Mouse (Mus musculus) myocyte (in vitro differentiated cells): ENCODE results near the gene Gfra1. TPM values are rescaled to one million over a fixed set of nuclear protein-coding genes. Genes with fewer than 3 reads are reported as not detected.

Experiments used
- H3K27me3 ChIP-seq: one replicate; pipeline ENCODE4 v1.6.1; 2011; ENCODE audit not compliant: control insufficient read depth, insufficient read depth, insufficient read length
- H3K36me3 ChIP-seq: one replicate; pipeline ENCODE4 v1.6.1; 2011; ENCODE audit not compliant: control insufficient read depth, insufficient read depth
- H3K4me2 ChIP-seq: one replicate; pipeline ENCODE4 v1.6.1; 2011; ENCODE audit warnings: low read depth, control low read depth
- H3K4me3 ChIP-seq: one replicate; pipeline ENCODE4 v1.5.1; 2011; ENCODE audit warnings: mild to moderate bottlenecking, control low read depth, moderate library complexity
- H3K79me2 ChIP-seq: one replicate; pipeline ENCODE4 v1.6.1; 2011; ENCODE audit not compliant: control insufficient read depth, insufficient read depth
- H3ac ChIP-seq: one replicate; pipeline ENCODE4 v1.6.1; 2011; ENCODE audit not compliant: control insufficient read depth, insufficient read length
- CEBPB ChIP-seq: IDR thresholded peaks from 2 replicates; pipeline ENCODE4 v1.6.1; 2011; ENCODE audit warnings: mild to moderate bottlenecking, moderate library complexity; ENCODE audit not compliant: poor library complexity, insufficient read depth, severe bottlenecking
- E2F4 ChIP-seq: IDR thresholded peaks from one replicate; pipeline ENCODE4 v1.6.1; 2011; ENCODE audit warnings: mild to moderate bottlenecking, control low read depth, moderate library complexity; ENCODE audit not compliant: insufficient read depth
- MAX ChIP-seq: IDR thresholded peaks from one replicate; pipeline ENCODE4 v1.6.1; 2011; ENCODE audit warnings: low read depth, mild to moderate bottlenecking, control low read depth
- MYOD1 ChIP-seq, 3 experiments: IDR thresholded peaks; one replicate each; pipeline ENCODE4 v1.6.1; 2011; ENCODE audit warnings: control low read depth in 2 of 3, low read depth in 2 of 3, mild to moderate bottlenecking in 2 of 3, moderate library complexity in 1 of 3; ENCODE audit not compliant: insufficient read length in 2 of 3, control insufficient read depth in 1 of 3
- MYOG ChIP-seq, 3 experiments: IDR thresholded peaks; one replicate each; pipeline ENCODE4 v1.6.1; 2011; ENCODE audit warnings: control low read depth in 2 of 3, low read depth in 2 of 3, mild to moderate bottlenecking in 2 of 3; ENCODE audit not compliant: insufficient read length in 2 of 3, control insufficient read depth in 1 of 3, insufficient read depth in 1 of 3
- POLR2A ChIP-seq: IDR thresholded peaks from one replicate; pipeline ENCODE4 v1.6.1; 2011; ENCODE audit warnings: low read depth, mild to moderate bottlenecking, control low read depth, moderate library complexity; ENCODE audit not compliant: insufficient read length
- POLR2AphosphoS2 ChIP-seq: IDR thresholded peaks from one replicate; pipeline ENCODE4 v1.6.1; 2011; ENCODE audit warnings: low read depth, control low read depth; ENCODE audit not compliant: insufficient read length
- REST ChIP-seq: IDR thresholded peaks from one replicate; pipeline ENCODE4 v1.6.1; 2011; ENCODE audit warnings: mild to moderate bottlenecking, control low read depth, moderate library complexity; ENCODE audit not compliant: insufficient read depth, insufficient read length
- SRF ChIP-seq: IDR thresholded peaks from one replicate; pipeline ENCODE4 v1.6.1; 2011; ENCODE audit warnings: low read depth; ENCODE audit not compliant: control insufficient read depth, insufficient read length
- TCF12 ChIP-seq: IDR thresholded peaks from one replicate; pipeline ENCODE4 v1.6.1; 2011; ENCODE audit warnings: mild to moderate bottlenecking, control low read depth; ENCODE audit not compliant: poor library complexity, insufficient read depth, severe bottlenecking
- TCF3 ChIP-seq: IDR thresholded peaks from one replicate; pipeline ENCODE4 v1.6.1; 2011; ENCODE audit warnings: low read depth, control low read depth; ENCODE audit not compliant: insufficient read length
- USF1 ChIP-seq: IDR thresholded peaks from one replicate; pipeline ENCODE4 v1.6.1; 2011; ENCODE audit warnings: low read depth, mild to moderate bottlenecking, control low read depth, moderate library complexity
- polyA plus RNA-seq: library from polyadenylated mRNA; unstranded; fragments of >200 nt; fragmentation: generic; extraction: Trizol; gene quantifications from one replicate; pipeline ENCODE4 v1.2.1, GENCODE M21; 2012; ENCODE audit warnings: missing spikeins

Gfra1 gene
- polyA plus RNA-seq, 1 experiment, result 4.6 TPM

- Histone ChIP-seq H3K4me3 (no peak overlapping the region), H3K79me2 (no peaks in the 10 kb centered on the region), H3K27me3 (no peaks in the 10 kb centered on the region), H3K36me3 (no peaks in the 10 kb centered on the region), H3ac (no peak overlapping the region), H3K4me2 (no peak overlapping the region)
- no peak for TF ChIP-seq MYOD1 (IDR thresholded peaks at IDR 0.05; ENCODE audit: control insufficient read depth in 1 of 3, insufficient read length in 2 of 3, low read depth in 2 of 3)
- no peak for TF ChIP-seq USF1
- no peak for TF ChIP-seq E2F4
- TF ChIP-seq CEBPB, result no peak
- no peak for TF ChIP-seq REST
- TF ChIP-seq POLR2A, result no peak
- TF ChIP-seq POLR2AphosphoS2, result no peak
- no peak for TF ChIP-seq MAX
- TF ChIP-seq TCF3, result no peak
- TF ChIP-seq SRF, result no peak
- TF ChIP-seq MYOG (IDR thresholded peaks at IDR 0.05; ENCODE audit: control insufficient read depth in 1 of 3, insufficient read depth in 1 of 3, insufficient read length in 2 of 3, low read depth in 2 of 3), result no peak
- TF ChIP-seq TCF12, result no peak
Observed at GRCm38 (mm10) chr19:58297926-58298325, 157.8 kb downstream of the Gfra1 start.

GRCm38 (mm10) chr19:58296842-58297190 is 158.9 kb downstream of the Gfra1 start:
- Histone ChIP-seq H3K4me2 (peak overlapping the region; percentile 43), H3K4me3 (no peak overlapping the region), H3K36me3 (no peaks in the 10 kb centered on the region), H3ac (no peak overlapping the region), H3K27me3 (no peaks in the 10 kb centered on the region), H3K79me2 (no peaks in the 10 kb centered on the region)
- TF ChIP-seq MYOD1 (IDR thresholded peaks at IDR 0.05; ENCODE audit: control insufficient read depth in 1 of 3, insufficient read length in 2 of 3, low read depth in 2 of 3) (no peak), MAX (no peak), USF1 (no peak), POLR2AphosphoS2 (no peak)

- Histone ChIP-seq H3ac (no peak overlapping the region), H3K4me3 (no peak overlapping the region)
- TF ChIP-seq TCF3, result no peak
- no peak for TF ChIP-seq POLR2A
- peak; percentile 32 to 88 (median 73) for TF ChIP-seq MYOG (IDR thresholded peaks at IDR 0.05; ENCODE audit: control insufficient read depth in 1 of 3, insufficient read depth in 1 of 3, insufficient read length in 2 of 3, low read depth in 2 of 3)
- TF ChIP-seq MAX, result no peak
- TF ChIP-seq TCF12, result peak; percentile 2
- no peak for TF ChIP-seq REST
- peak in 2 of 3 experiments; percentile 62 to 74 for TF ChIP-seq MYOD1 (IDR thresholded peaks at IDR 0.05; ENCODE audit: control insufficient read depth in 1 of 3, insufficient read length in 2 of 3, low read depth in 2 of 3)
- TF ChIP-seq USF1, result no peak
- TF ChIP-seq E2F4, result no peak
- no peak for TF ChIP-seq POLR2AphosphoS2
- TF ChIP-seq CEBPB, result no peak
- TF ChIP-seq SRF, result no peak
Observed at GRCm38 (mm10) chr19:58295986-58296841, 159.5 kb downstream of the Gfra1 start.

GRCm38 (mm10) chr19:58288145-58288544 is 167.6 kb downstream of the Gfra1 start:
- Histone ChIP-seq H3K4me3 (no peak overlapping the region), H3K79me2 (no peaks in the 10 kb centered on the region), H3ac (no peak overlapping the region), H3K27me3 (no peaks in the 10 kb centered on the region), H3K4me2 (peak overlapping the region; percentile 2), H3K36me3 (no peaks in the 10 kb centered on the region)
- peak in 2 of 3 experiments; percentile 58 to 87 for TF ChIP-seq MYOD1 (IDR thresholded peaks at IDR 0.05; ENCODE audit: control insufficient read depth in 1 of 3, insufficient read length in 2 of 3, low read depth in 2 of 3)
- TF ChIP-seq REST, result no peak
- TF ChIP-seq POLR2A, result no peak
- TF ChIP-seq TCF3, result no peak
- TF ChIP-seq MAX, result no peak

More at GRCm38 (mm10) chr19:58295986-58296841, 159.5 kb downstream of the Gfra1 start:
- H3K27me3 ChIP-seq, result no peaks in the 10 kb centered on the region
- no peaks in the 10 kb centered on the region for H3K79me2 ChIP-seq
- no peaks in the 10 kb centered on the region for H3K36me3 ChIP-seq
- H3K4me2 ChIP-seq, result peak overlapping the region; percentile 43

GRCm38 (mm10) chr19:58275281-58275680 is 180.4 kb downstream of the Gfra1 start:
- H3K79me2 ChIP-seq, result no peaks in the 10 kb centered on the region

More at GRCm38 (mm10) chr19:58275281-58275680, 180.4 kb downstream of the Gfra1 start:
- Histone ChIP-seq H3ac (no peak overlapping the region), H3K36me3 (no peaks in the 10 kb centered on the region), H3K4me3 (no peak overlapping the region), H3K4me2 (peak overlapping the region; percentile 43), H3K27me3 (no peaks in the 10 kb centered on the region)
- TF ChIP-seq TCF12 (no peak), SRF (no peak), MAX (no peak), E2F4 (no peak), MYOG (IDR thresholded peaks at IDR 0.05; ENCODE audit: control insufficient read depth in 1 of 3, insufficient read depth in 1 of 3, insufficient read length in 2 of 3, low read depth in 2 of 3) (no peak), CEBPB (no peak), POLR2A (no peak), TCF3 (no peak), REST (no peak)
